Mouse (Mus musculus): ENCODE results near the gene Olfr658. TPM values are rescaled to one million over a fixed set of nuclear protein-coding genes. Genes with fewer than 3 reads are reported as not detected.

The Olfr658 gene
- polyA plus RNA-seq, 2 experiments = not detected

DNA sequence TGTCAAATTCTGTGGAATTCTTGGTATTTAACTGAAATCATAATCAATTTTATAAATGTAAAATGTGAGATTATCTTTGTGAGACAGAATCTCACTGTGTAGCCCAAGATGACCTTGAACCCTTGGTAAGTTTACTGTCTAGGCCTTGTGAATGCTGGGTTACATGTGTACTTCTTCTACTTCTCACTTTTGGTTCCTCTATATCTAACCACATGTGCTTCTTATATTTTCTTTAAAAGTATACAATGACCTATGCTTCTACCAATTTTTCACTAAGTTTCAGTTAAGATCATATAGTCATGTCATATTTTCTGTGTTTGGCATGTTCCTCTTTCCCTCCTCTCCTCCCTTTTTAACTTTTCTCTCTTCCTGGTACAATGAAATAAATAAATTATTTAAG is 42.4 kb downstream of the Olfr658 start:
- no peak for ATAC-seq (ENCODE audit: insufficient read depth)
- H3K4me3 ChIP-seq (ENCODE audit: insufficient read depth in 1 of 2, low read depth in 2 of 2, low read length in 2 of 2) = no peak overlapping the region
- no peaks in the 10 kb centered on the region for H3K36me3 ChIP-seq (replicated peaks; ENCODE audit: control insufficient read depth, insufficient read depth, low read depth)
- H3K27ac ChIP-seq = no peak overlapping the region
- no peak for TF ChIP-seq CTCF (IDR thresholded peaks at IDR 0.05; ENCODE audit: low read depth)
- TF ChIP-seq EP300 (IDR thresholded peaks at IDR 0.05; ENCODE audit: low read depth) = no peak
- H3K9ac ChIP-seq (replicated peaks) = no peak overlapping the region
- no peaks in the 10 kb centered on the region for H3K9me3 ChIP-seq (ENCODE audit: control insufficient read depth, low read length)
- H3K27me3 ChIP-seq (ENCODE audit: control insufficient read depth, insufficient read depth, low read length) = no peaks in the 10 kb centered on the region
- H3K4me1 ChIP-seq (replicated peaks; ENCODE audit: control insufficient read depth in 2 of 2, insufficient read depth in 2 of 2, low read length in 1 of 2) = no peaks in the 10 kb centered on the region
- DNase-seq (ENCODE audit: low read depth in 3 of 3, low spot score in 3 of 3) = no peak
- no peak overlapping the region for H3K4me2 ChIP-seq (ENCODE audit: low read depth)

DNA sequence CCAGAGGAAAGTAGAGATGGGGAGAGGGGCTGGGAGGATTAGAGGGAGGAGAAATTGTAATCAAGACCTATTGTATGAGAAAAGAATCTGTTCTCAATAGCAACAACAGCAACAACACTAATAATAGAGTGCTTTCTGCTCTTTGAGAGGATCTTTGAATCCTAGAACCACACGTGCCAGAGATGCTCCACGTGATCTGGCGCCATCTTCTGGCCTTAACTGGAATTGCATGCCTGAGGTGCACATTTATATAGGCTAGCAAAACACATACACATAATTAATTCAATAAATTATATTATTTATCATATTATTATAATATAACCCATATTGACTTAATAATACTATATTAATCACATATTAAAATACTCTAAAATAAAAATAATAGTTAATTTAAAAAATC is 43.9 kb downstream of the Olfr658 start:
- Histone ChIP-seq H3K4me1 (replicated peaks; ENCODE audit: control insufficient read depth in 2 of 2, insufficient read depth in 2 of 2, low read length in 1 of 2) (no peaks in the 10 kb centered on the region), H3K9me3 (ENCODE audit: control insufficient read depth, low read length) (no peaks in the 10 kb centered on the region), H3K4me2 (ENCODE audit: low read depth) (no peak overlapping the region), H3K4me3 (ENCODE audit: insufficient read depth in 1 of 2, low read depth in 2 of 2, low read length in 2 of 2) (no peak overlapping the region), H3K27me3 (ENCODE audit: control insufficient read depth, insufficient read depth, low read length) (no peaks in the 10 kb centered on the region), H3K9ac (replicated peaks) (no peak overlapping the region), H3K27ac (no peak overlapping the region), H3K36me3 (replicated peaks; ENCODE audit: control insufficient read depth, insufficient read depth, low read depth) (no peaks in the 10 kb centered on the region)
- ATAC-seq (ENCODE audit: insufficient read depth) = no peak
- peak; percentile 77 for TF ChIP-seq CTCF (IDR thresholded peaks at IDR 0.05; ENCODE audit: low read depth)
- no peak for TF ChIP-seq EP300 (IDR thresholded peaks at IDR 0.05; ENCODE audit: low read depth)
- DNase-seq (ENCODE audit: low read depth in 3 of 3, low spot score in 3 of 3) = peak in 1 of 3 experiments; percentile 0
- WGBS (ENCODE audit: insufficient replicate concordance) = 3% methylated on average over 3 of the region's 3 CpGs

DNA sequence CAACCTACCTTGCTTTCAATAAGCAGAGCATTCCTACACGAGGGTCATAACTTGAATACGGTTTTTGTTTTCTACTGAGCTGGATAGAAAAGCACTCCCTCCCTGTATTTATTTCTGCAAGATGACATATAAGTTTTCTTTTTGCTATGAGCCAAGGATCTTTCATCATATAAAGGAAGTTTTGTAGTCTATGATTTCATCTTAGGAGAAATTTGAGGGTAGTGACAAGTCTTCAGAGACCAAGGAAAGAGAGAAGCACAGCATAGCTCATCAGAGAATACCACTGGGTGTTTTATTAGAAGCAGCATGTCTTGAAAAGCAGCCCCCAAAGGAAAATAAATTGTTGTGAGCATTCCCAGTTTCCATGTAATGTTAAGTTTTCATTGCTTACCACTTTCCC is 45.4 kb downstream of the Olfr658 start, which contains the start of gene Olfr655:
TSS of gene Olfr655 (minus strand) at position 101 of the 400 bp plus-strand sequence.
- no peaks in the 10 kb centered on the region for H3K4me1 ChIP-seq (replicated peaks; ENCODE audit: control insufficient read depth in 2 of 2, insufficient read depth in 2 of 2, low read length in 1 of 2)
- H3K36me3 ChIP-seq (replicated peaks; ENCODE audit: control insufficient read depth, insufficient read depth, low read depth) = no peaks in the 10 kb centered on the region
- DNase-seq (ENCODE audit: low read depth in 3 of 3, low spot score in 3 of 3) = no peak
- H3K4me3 ChIP-seq (ENCODE audit: insufficient read depth in 1 of 2, low read depth in 2 of 2, low read length in 2 of 2) = no peak within 1 kb of the TSS
- WGBS (ENCODE audit: insufficient replicate concordance) = 58% methylated on average over 2 of the region's 2 CpGs
- no peaks in the 10 kb centered on the region for H3K9me3 ChIP-seq (ENCODE audit: control insufficient read depth, low read length)
- ATAC-seq (ENCODE audit: insufficient read depth) = no peak
- no peaks in the 10 kb centered on the region for H3K27me3 ChIP-seq (ENCODE audit: control insufficient read depth, insufficient read depth, low read length)
- no peak within 1 kb of the TSS for H3K4me2 ChIP-seq (ENCODE audit: low read depth)
- TF ChIP-seq EP300 (IDR thresholded peaks at IDR 0.05; ENCODE audit: low read depth) = no peak
- no peak for TF ChIP-seq CTCF (IDR thresholded peaks at IDR 0.05; ENCODE audit: low read depth)
- no peak within 1 kb of the TSS for H3K27ac ChIP-seq
- H3K9ac ChIP-seq (replicated peaks) = no peak within 1 kb of the TSS

Other genes with a start within 250 kb of the Olfr658 start
- 0.10 and 0.19 TPM in 2 replicates for gene Trim30c, start 246.5 kb downstream of the Olfr658 start, polyA plus RNA-seq (2012; rRNA removed)
- 0.15 and 0.20 TPM in 2 replicates for gene Trim30c, start 246.5 kb downstream of the Olfr658 start, polyA plus RNA-seq (2014; fragmentation: Nextera tagmentation; extraction: Ambion mirVana)
- gene Trim30a, start 182.1 kb downstream of the Olfr658 start, polyA plus RNA-seq (2012; rRNA removed) = 1.0 and 1.5 TPM in 2 replicates
- gene Trim30a, start 182.1 kb downstream of the Olfr658 start, polyA plus RNA-seq (2014; fragmentation: Nextera tagmentation; extraction: Ambion mirVana) = 1.9 and 2.0 TPM in 2 replicates
- 0.28 and 0.58 TPM in 2 replicates for gene Trim30d, start 139.5 kb downstream of the Olfr658 start, polyA plus RNA-seq (2012; rRNA removed)
- gene Trim30d, start 139.5 kb downstream of the Olfr658 start, polyA plus RNA-seq (2014; fragmentation: Nextera tagmentation; extraction: Ambion mirVana) = 0.48 and 0.53 TPM in 2 replicates
- not detected in 2 replicates for gene Olfr651, start 97.2 kb downstream of the Olfr658 start, polyA plus RNA-seq (2012; rRNA removed)
- not detected in 2 replicates for gene Olfr651, start 97.2 kb downstream of the Olfr658 start, polyA plus RNA-seq (2014; fragmentation: Nextera tagmentation; extraction: Ambion mirVana)
- gene Olfr652, start 86.4 kb downstream of the Olfr658 start, polyA plus RNA-seq (2012; rRNA removed) = not detected in 2 replicates
- gene Olfr652, start 86.4 kb downstream of the Olfr658 start, polyA plus RNA-seq (2014; fragmentation: Nextera tagmentation; extraction: Ambion mirVana) = not detected in 2 replicates
- gene Olfr653, start 70.0 kb downstream of the Olfr658 start, polyA plus RNA-seq (2012; rRNA removed) = not detected in 2 replicates
- gene Olfr653, start 70.0 kb downstream of the Olfr658 start, polyA plus RNA-seq (2014; fragmentation: Nextera tagmentation; extraction: Ambion mirVana) = not detected in 2 replicates
- gene Olfr654, start 60.3 kb downstream of the Olfr658 start, polyA plus RNA-seq (2012; rRNA removed) = not detected in 2 replicates
- gene Olfr654, start 60.3 kb downstream of the Olfr658 start, polyA plus RNA-seq (2014; fragmentation: Nextera tagmentation; extraction: Ambion mirVana) = not detected in 2 replicates
- gene Olfr655, start 45.5 kb downstream of the Olfr658 start, polyA plus RNA-seq (2012; rRNA removed) = not detected in 2 replicates
- gene Olfr655, start 45.5 kb downstream of the Olfr658 start, polyA plus RNA-seq (2014; fragmentation: Nextera tagmentation; extraction: Ambion mirVana) = not detected in 2 replicates
- not detected in 2 replicates for gene Olfr656, start 33.4 kb downstream of the Olfr658 start, polyA plus RNA-seq (2012; rRNA removed)
- gene Olfr656, start 33.4 kb downstream of the Olfr658 start, polyA plus RNA-seq (2014; fragmentation: Nextera tagmentation; extraction: Ambion mirVana) = not detected in 2 replicates
- not detected in 2 replicates for gene Olfr657, start 22.5 kb downstream of the Olfr658 start, polyA plus RNA-seq (2012; rRNA removed)
- not detected in 2 replicates for gene Olfr657, start 22.5 kb downstream of the Olfr658 start, polyA plus RNA-seq (2014; fragmentation: Nextera tagmentation; extraction: Ambion mirVana)
- not detected in 2 replicates for gene Olfr659, start 19.4 kb upstream of the Olfr658 start, polyA plus RNA-seq (2012; rRNA removed)
- gene Olfr659, start 19.4 kb upstream of the Olfr658 start, polyA plus RNA-seq (2014; fragmentation: Nextera tagmentation; extraction: Ambion mirVana) = not detected in 2 replicates
- gene Olfr661, start 39.2 kb upstream of the Olfr658 start, polyA plus RNA-seq (2012; rRNA removed) = not detected in 2 replicates
- not detected in 2 replicates for gene Olfr661, start 39.2 kb upstream of the Olfr658 start, polyA plus RNA-seq (2014; fragmentation: Nextera tagmentation; extraction: Ambion mirVana)
- not detected in 2 replicates for gene Usp17le, start 130.2 kb upstream of the Olfr658 start, polyA plus RNA-seq (2012; rRNA removed)
- gene Usp17le, start 130.2 kb upstream of the Olfr658 start, polyA plus RNA-seq (2014; fragmentation: Nextera tagmentation; extraction: Ambion mirVana) = not detected in 2 replicates
- gene Usp17lb, start 195.3 kb upstream of the Olfr658 start, polyA plus RNA-seq (2012; rRNA removed) = not detected in 2 replicates
- not detected in 2 replicates for gene Usp17lb, start 195.3 kb upstream of the Olfr658 start, polyA plus RNA-seq (2014; fragmentation: Nextera tagmentation; extraction: Ambion mirVana)
- not detected in 2 replicates for gene Usp17la, start 209.7 kb upstream of the Olfr658 start, polyA plus RNA-seq (2012; rRNA removed)
- not detected in 2 replicates for gene Usp17la, start 209.7 kb upstream of the Olfr658 start, polyA plus RNA-seq (2014; fragmentation: Nextera tagmentation; extraction: Ambion mirVana)
- not detected in 2 replicates for gene Olfr665, start 230.7 kb upstream of the Olfr658 start, polyA plus RNA-seq (2012; rRNA removed)
- gene Olfr665, start 230.7 kb upstream of the Olfr658 start, polyA plus RNA-seq (2014; fragmentation: Nextera tagmentation; extraction: Ambion mirVana) = not detected in 2 replicates
- not detected in 2 replicates for gene Olfr666, start 248.6 kb upstream of the Olfr658 start, polyA plus RNA-seq (2012; rRNA removed)
- not detected in 2 replicates for gene Olfr666, start 248.6 kb upstream of the Olfr658 start, polyA plus RNA-seq (2014; fragmentation: Nextera tagmentation; extraction: Ambion mirVana)

Data from liver, embryonic 14.5 days (tissue).